Mouse (Mus musculus) MEL (cell line): ENCODE data around the gene Glt28d2.

Source experiments
- CHD1 ChIP-seq: IDR thresholded peaks from 2 replicates; pipeline ENCODE4 v1.6.1; 2012; ENCODE audit warnings: low read depth, mild to moderate bottlenecking, inconsistent platforms, low read length, improper control_type of control experiment
- CTCF ChIP-seq, 3 experiments: IDR thresholded peaks in 2 of 3; conservative IDR thresholded peaks in 1 of 3; 2 replicates each; pipeline ENCODE4 v1.5.1; 2011 to 2012; ENCODE audit warnings: low read length in 3 of 3, low read depth in 2 of 3, mild to moderate bottlenecking in 2 of 3, improper control_type of control experiment in 1 of 3, inconsistent platforms in 1 of 3, mixed read lengths in 1 of 3, moderate library complexity in 1 of 3; ENCODE audit not compliant: control insufficient read depth in 1 of 3, insufficient read depth in 1 of 3, poor library complexity in 1 of 3, severe bottlenecking in 1 of 3
- EP300 ChIP-seq, 2 experiments: IDR thresholded peaks; 2 replicates each; pipeline ENCODE4 v1.6.1; 2011; ENCODE audit warnings: improper control_type of control experiment in 2 of 2, low read length in 2 of 2, low read depth in 1 of 2, mild to moderate bottlenecking in 1 of 2
- MAFK ChIP-seq: IDR thresholded peaks from 2 replicates; pipeline ENCODE4 v1.6.1; 2011; ENCODE audit warnings: low read depth, mild to moderate bottlenecking, low read length, improper control_type of control experiment, borderline replicate concordance
- MXI1 ChIP-seq: IDR thresholded peaks from 2 replicates; pipeline ENCODE4 v1.6.1; 2011; ENCODE audit warnings: mild to moderate bottlenecking, low read depth, low read length, improper control_type of control experiment
- SMC3 ChIP-seq: IDR thresholded peaks from 2 replicates; pipeline ENCODE4 v1.6.1; 2011; ENCODE audit warnings: low read depth, low read length, improper control_type of control experiment
- TAL1 ChIP-seq: IDR thresholded peaks from 2 replicates; pipeline ENCODE4 v1.6.1; 2012; ENCODE audit warnings: mild to moderate bottlenecking, inconsistent platforms, low read length, moderate library complexity, mixed read lengths

DNA sequence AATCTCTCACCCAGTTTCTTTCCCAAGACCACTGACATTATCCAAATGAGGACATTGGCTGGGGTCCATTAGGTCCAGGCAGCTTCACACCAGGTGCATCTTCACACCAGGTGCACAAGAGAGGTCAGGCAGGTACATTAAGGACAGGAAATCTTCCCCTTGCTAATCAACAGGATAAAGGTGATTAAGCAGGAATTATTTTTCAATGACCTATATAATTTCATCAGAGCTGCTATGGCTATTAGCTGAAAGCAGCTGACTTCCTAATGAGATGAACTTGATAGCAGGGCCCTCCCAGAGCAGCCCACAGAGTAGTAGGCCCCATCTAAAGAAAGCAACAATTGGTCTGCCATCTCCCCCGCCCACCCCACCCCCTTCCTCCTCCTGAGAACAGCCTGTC lies 1.4 kb downstream of the Glt28d2 start:
- TF ChIP-seq CHD1 (no peak), EP300 (IDR thresholded peaks at IDR 0.05; ENCODE audit: low read depth in 1 of 2, low read length in 2 of 2) (no peak), CTCF (IDR thresholded peaks at IDR 0.05 in 2 of 3, conservative IDR thresholded peaks at IDR 0.05 in 1 of 3; ENCODE audit: control insufficient read depth in 1 of 3, insufficient read depth in 1 of 3, low read depth in 2 of 3, low read length in 3 of 3, poor library complexity in 1 of 3, severe bottlenecking in 1 of 3) (no peak), MXI1 (no peak), MAFK (no peak), TAL1 (no peak), SMC3 (no peak)
